Mouse (Mus musculus) urinary bladder, postnatal 36 days (tissue): ENCODE measurements around the gene Kif21a.

Source experiments
- DNase-seq, 2 experiments: peaks; one replicate each; pipeline ENCODE4 v3.0.0; 2022; ENCODE audit warnings: low spot score in 2 of 2, mixed read lengths in 1 of 2

Kif21a gene

DNA sequence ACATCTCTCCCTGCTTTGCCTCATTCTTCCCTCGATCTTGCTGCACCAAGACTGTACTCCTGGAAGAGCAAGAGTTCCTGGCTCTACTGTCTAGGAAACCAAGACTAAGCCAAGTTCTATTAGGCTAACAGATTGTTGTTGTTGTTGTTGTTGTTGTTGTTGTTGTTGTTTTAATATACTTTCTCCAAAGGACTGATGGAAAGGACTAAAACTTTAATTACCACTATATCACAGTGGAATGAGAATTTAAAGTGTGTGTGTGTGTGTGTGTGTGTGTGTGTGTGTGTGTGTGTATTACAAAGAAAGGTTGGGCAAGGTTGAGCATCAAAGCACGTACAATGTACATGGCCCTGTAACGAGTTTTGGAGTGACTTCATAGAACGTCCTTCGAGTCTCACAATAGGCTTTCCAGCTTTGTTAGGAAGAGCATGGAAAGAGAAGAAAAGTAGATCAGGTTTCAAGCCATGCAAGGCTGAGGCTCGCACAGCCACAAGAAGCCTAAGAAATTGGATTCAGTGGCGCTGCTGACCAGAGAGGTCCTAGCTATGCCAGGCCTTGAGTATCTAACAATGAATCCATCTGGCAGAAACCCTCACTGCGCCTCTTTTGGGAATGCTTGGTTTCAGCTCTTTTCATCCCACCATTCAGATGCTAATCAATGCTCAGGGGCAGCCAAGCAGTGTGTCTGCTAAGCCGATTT is 31.4 kb downstream of the Kif21a start:
- no peak for DNase-seq

GRCm38 (mm10) chr15:91017261-91018160 is 32.2 kb downstream of the Kif21a start:
- no peak for DNase-seq

GRCm38 (mm10) chr15:91016366-91016765 is 33.4 kb downstream of the Kif21a start:
- DNase-seq = no peak

GRCm38 (mm10) chr15:91012793-91013580 is 36.8 kb downstream of the Kif21a start:
- no peak for DNase-seq

DNA sequence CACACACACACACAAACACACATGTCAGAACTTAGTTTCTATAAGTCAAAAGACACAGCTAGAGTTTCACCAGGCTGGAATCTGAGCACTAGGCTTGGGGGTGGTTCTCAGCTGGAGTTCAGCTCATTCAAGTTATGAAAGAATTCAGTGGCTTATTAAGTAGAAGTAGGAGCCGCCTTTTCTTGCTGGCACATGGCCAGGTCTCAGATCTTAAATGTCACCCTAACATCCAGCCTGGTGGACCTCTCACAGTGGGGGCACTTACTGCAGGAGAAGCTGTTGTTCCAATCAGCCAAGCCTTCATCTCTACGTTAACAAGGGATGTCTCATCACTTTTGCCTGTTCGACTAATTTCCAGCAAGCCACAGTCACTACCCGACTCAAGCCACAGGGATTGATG is 39.5 kb downstream of the Kif21a start:
- no peak for DNase-seq

- DNase-seq = no peak
Observed at GRCm38 (mm10) chr15:91007123-91007830, 42.5 kb downstream of the Kif21a start.

DNA sequence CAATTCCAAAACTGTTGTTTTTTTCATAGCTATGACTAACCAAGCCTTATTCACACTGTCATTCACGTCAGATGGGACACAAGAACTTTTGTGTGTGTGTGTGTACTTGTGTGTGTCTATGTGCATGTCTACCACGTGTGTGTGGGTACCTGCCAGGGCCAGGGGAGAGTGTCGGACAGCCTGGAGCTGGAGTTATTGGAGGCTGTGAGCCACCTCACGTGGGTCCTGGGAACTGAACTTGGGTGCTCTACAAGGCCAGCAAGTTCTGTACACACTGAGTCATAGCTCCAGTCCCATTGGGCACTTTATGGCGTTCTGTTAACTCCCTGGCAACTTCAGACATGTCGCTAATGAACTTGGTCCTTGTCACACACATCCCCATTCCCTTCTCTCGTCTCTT is 45.0 kb downstream of the Kif21a start:
- no peak for DNase-seq

DNA sequence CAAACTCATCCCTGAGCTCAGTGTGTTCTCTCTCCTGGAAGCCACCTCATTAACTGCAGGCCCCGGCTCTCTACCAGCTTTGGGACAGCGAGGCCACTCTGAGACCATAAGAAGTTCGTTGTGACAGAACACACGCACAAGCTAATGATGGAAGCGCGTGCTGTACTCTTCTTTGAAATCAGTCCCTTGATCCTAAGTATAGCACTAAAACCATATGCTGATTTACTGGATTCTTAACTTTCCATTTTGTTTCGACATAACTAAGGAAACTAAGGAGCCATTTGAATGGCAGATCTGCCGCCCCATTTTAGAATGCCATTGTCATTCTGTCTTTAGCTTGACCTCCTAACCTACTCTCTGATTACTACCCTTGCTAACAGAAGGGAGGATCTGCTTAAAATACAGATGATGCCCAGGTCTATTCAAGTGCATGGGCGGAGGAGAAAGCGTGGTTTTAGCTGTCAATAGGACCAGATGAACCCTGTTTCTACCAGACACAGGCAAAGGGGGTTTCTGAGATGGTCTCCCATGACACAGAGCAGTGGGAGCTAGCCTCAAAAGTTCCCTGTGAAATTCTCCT is 48.6 kb downstream of the Kif21a start:
- DNase-seq = no peak

- DNase-seq = no peak
Observed at GRCm38 (mm10) chr15:91000280-91001036, 49.3 kb downstream of the Kif21a start.

DNA sequence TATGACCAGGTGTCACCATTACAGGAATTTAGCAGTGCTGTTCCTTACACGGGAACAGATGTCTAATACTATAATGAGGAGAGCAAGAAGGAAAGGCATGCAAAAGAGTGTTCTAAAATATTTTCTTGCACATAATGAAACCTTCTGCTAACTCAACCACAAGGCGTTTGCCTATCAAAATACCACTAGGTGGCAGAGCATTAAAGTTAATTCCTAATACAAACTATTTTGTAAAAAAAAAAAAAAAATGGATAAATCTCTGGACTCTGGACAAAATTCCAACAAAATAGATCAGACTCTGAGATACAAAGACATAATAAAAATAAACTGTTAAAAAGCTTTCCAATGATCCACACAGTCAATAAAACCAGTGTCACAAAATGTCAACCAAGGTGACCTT is 56.9 kb downstream of the Kif21a start:
- DNase-seq = no peak

GRCm38 (mm10) chr15:90992388-90992787 is 57.4 kb downstream of the Kif21a start:
- DNase-seq = peak in 1 of 2 experiments; percentile 15

GRCm38 (mm10) chr15:90991843-90992242 is 57.9 kb downstream of the Kif21a start:
- DNase-seq = no peak

DNA sequence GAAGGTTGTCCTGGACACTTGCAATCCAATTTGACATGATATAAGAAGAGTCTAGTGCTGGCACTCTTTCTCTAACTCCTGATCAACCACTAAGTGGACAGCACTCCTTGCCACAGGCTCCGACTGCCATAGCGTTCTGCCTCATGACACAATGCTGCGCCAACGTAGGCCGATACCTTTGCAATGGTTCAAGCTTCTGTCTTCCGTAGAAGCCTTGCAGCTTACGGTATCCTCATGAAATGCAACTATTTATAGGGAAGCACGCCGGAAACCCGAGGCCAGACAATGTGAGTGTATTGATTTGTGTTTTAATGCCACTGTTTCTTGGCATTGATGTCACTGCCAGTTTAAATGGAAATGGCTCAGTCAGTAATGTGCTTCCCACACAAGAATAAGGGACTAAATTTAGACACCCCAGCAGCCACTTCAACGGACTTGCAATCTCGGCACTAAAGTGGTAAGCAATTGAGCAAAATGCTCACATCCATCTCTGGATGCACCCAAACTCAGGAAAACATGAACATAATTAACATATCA is 62.0 kb downstream of the Kif21a start:
- no peak for DNase-seq

DNA sequence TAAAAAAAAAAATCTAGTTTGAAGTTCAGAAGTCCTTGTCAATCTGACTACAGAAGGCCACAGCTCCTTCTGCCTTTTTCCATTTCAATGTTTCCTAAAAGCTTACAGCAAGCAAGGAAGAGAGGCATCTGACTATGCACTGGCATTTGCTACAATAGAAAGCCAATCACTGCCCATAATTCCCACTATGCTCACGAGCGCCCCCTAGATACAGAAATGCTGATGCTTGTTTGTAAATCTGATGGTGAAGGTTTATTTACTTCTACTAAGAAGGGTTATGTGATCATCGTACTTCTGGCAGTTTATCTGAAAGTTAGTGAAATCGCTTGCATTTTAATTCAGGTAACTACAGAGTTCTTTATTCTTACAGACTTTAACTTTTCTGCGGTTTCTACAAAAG is 73.8 kb downstream of the Kif21a start:
- DNase-seq = no peak

GRCm38 (mm10) chr15:90971914-90972767 is 77.6 kb downstream of the Kif21a start:
- no peak for DNase-seq

GRCm38 (mm10) chr15:90963320-90963719 is 86.4 kb downstream of the Kif21a start:
- no peak for DNase-seq

DNA sequence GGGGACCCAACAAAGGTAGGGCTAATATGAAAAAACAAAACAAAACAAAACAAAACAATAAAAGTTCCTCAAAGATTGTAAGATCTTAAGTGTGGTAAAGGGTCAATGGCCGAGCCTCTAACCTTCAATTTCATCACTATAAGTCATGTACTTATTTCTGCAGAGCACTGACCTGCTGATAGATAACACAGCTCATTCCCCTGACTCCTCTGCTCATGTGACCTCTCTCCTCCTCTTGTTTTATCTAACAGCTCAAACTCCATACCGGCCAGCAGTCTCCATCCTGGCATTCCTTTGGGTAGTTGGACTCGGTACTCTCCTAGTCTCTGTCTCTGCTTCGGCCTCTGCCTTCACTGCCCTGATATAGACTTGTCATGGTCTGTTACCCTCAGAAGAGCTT is 87.2 kb downstream of the Kif21a start:
- DNase-seq = no peak

DNA sequence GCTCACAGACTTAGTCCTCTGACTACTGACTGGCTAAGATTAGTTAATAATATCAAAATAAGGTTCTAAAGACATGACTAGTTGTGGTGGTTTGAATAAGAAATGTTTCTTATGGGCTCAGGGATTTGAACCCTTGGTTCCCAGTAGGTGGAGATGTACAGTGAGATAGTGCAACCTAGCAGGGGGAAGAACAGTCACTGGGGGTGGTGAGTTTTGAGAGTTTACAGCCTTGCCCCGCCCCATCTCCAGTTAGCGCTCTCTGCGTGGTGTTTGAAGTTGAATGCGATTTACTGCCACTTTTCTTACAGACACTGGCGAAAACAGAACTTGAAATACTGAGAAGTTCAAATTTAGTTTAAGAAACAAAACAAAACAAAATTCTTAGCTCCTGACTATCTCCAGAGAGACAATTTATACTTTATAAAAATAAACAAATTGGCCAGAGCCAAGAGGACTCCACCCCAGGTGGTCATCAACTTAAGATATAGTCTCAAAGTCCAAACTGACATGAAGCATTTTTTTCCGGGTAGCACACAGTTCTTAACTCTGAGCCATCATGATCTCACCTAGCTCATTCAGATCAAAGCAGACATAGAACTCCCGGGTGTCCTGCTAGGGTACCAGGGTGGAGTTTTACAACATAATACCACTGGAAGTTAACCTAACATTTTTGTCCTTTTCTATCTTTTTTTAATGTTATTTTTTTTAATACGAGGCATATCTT is 88.8 kb downstream of the Kif21a start:
- no peak for DNase-seq

DNA sequence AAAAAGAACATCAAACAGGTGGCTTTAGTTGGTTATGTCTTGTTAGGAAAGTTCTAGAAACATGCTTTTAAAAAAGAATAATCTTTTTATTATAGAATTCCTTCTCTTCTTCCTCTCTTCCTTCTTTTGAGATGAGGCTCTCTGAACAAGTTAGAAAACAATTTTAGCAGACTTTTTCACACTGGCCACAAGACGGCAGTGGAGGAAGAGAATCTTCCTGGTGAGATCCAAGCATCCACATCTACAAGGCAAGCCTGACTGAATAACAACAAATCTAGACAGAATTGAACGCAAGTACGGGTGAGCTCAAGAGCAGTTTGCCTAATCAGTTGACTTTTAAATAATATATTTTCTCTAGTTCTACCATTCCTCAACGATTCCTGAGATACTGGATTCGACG is 98.4 kb downstream of the Kif21a start:
- no peak for DNase-seq
